Mouse (Mus musculus) embryonic fibroblast, embryonic 13.5 days (primary cell): ENCODE results near the gene Gzmn. TPM values are rescaled to one million over a fixed set of nuclear protein-coding genes. Genes with fewer than 3 reads are reported as not detected.
"Not testable (repeated sequence)": the region's sequence is repeated elsewhere in the genome, so short reads cannot be mapped to it uniquely, and the experiment has no call there.

Source experiments
- H3K27ac ChIP-seq: 2 replicates; pipeline ENCODE4 v1.5.1; 2012; ENCODE audit warnings: low read length, control low read depth, inconsistent platforms; ENCODE audit not compliant: insufficient read depth
- H3K4me1 ChIP-seq: 2 replicates; pipeline ENCODE4 v1.6.1; 2011; ENCODE audit warnings: low read length; ENCODE audit not compliant: control insufficient read depth, insufficient read depth
- H3K4me3 ChIP-seq: 2 replicates; pipeline ENCODE4 v1.5.1; 2011; ENCODE audit warnings: mild to moderate bottlenecking, control low read depth, low read length; ENCODE audit not compliant: insufficient read depth
- CTCF ChIP-seq: IDR thresholded peaks from 2 replicates; pipeline ENCODE4 v1.5.1; 2011; ENCODE audit warnings: mild to moderate bottlenecking, control low read depth, low read length, moderate library complexity, borderline replicate concordance; ENCODE audit not compliant: insufficient read depth
- POLR2A ChIP-seq: IDR thresholded peaks from 2 replicates; pipeline ENCODE4 v1.6.1; 2011; ENCODE audit warnings: low read depth, mild to moderate bottlenecking, control low read depth, low read length, moderate library complexity
- polyA plus RNA-seq: library from polyadenylated mRNA; stranded (reverse); fragments of >200 nt; gene quantifications from 2 replicates; pipeline ENCODE4 v1.2.4, GENCODE M21; 2011; ENCODE audit warnings: low read depth; ENCODE audit not compliant: missing spikeins, insufficient read length

Gzmn gene
- polyA plus RNA-seq: not detected in 2 replicates

DNA sequence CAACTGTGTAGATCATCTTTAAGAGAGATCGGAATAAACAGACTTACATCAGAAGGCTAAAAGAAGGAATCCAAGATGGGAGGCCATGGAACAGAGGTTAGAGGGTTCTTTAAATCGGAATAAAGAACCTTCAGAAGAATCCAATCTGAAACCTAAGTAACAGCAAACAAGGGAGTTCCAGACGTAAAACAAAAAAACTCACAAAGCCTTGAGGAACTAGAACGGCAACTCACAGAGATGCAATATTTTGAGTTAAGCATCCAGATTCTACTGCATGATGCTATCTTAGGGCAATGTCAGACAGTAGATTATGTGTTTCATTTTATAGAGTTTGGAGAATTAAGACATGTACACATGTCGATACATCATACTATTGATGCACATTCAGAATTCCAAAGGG is at the start of gene Gzmn:
Gzmn (minus strand) TSS at position 101 of the 400 bp plus-strand sequence.
- H3K4me3 ChIP-seq: no peak within 1 kb of the TSS
- no peaks in the 10 kb centered on the region for H3K4me1 ChIP-seq
- no peak within 1 kb of the TSS for H3K27ac ChIP-seq
- TF ChIP-seq POLR2A (no peak), CTCF (no peak)

GRCm38 (mm10) chr14:56211317-56211716 is 36.9 kb upstream of the Gzmn start, which contains the start of gene Gzmf:
TSS of gene Gzmf (minus strand) at chr14:56211417.
- Histone ChIP-seq H3K27ac (no peak within 1 kb of the TSS), H3K4me1 (no peaks in the 10 kb centered on the region), H3K4me3 (no peak within 1 kb of the TSS)
- no peak for TF ChIP-seq CTCF
- TF ChIP-seq POLR2A: no peak

- no peak for TF ChIP-seq CTCF
- no peak for TF ChIP-seq POLR2A
- H3K27ac ChIP-seq: no peak overlapping the region
- H3K4me1 ChIP-seq: no peaks in the 10 kb centered on the region
- no peak overlapping the region for H3K4me3 ChIP-seq
Observed at GRCm38 (mm10) chr14:56205613-56206012, 31.2 kb upstream of the Gzmn start.

GRCm38 (mm10) chr14:56205021-56205420 is 30.6 kb upstream of the Gzmn start:
- not testable (repeated sequence) for H3K4me1 ChIP-seq, H3K4me3 ChIP-seq, H3K27ac ChIP-seq
- TF ChIP-seq CTCF: peak; percentile 67

GRCm38 (mm10) chr14:56203975-56204374 is 29.6 kb upstream of the Gzmn start:
- H3K27ac ChIP-seq: no peak overlapping the region
- TF ChIP-seq CTCF (peak; percentile 79), POLR2A (no peak)
- no peak overlapping the region for H3K4me3 ChIP-seq
- H3K4me1 ChIP-seq: no peaks in the 10 kb centered on the region

DNA sequence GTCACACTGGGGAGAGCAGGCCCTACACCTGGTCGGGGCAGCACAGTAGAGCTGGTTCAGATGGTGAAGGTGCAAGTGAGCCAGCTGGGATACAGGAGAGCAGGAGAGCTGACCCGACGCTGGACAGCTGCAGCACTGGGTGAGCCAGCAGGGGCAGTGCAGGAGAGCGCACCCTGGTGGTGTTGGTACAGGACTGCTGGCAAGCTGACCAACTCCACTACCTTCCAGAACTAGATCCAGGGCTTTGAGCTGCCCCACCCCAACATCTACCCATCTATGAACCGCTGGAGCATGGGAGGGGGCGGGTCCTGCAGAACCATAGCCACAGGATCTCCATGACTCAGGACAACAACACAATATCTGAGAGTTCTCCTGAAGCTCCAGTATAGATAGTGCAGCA is 12.5 kb upstream of the Gzmn start:
- Histone ChIP-seq H3K4me1 (no peaks in the 10 kb centered on the region), H3K4me3 (no peak overlapping the region), H3K27ac (no peak overlapping the region)
- no peak for TF ChIP-seq POLR2A
- no peak for TF ChIP-seq CTCF

DNA sequence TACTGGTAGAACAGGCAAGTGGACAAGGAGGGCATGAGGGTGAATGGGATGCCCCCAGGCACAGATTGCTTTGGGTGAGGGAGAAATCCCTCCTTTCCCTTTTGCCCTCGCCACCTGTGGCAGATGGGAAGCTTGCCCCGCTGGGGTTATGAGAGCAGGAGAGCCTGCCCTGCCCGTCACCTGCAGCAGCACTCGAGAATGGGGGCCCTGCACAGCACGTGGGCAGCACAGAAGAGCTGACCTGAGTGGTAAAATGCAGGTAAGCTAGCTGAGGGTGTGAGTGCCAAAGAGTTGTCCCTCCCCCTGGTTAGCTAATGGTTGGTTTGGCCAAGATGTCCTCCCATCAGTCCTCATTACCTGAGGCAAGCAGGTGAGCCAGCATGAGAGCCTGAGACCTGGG is 12.1 kb upstream of the Gzmn start:
- H3K4me3 ChIP-seq: no peak overlapping the region
- no peak overlapping the region for H3K27ac ChIP-seq
- H3K4me1 ChIP-seq: no peaks in the 10 kb centered on the region
- TF ChIP-seq CTCF (no peak), POLR2A (no peak)

DNA sequence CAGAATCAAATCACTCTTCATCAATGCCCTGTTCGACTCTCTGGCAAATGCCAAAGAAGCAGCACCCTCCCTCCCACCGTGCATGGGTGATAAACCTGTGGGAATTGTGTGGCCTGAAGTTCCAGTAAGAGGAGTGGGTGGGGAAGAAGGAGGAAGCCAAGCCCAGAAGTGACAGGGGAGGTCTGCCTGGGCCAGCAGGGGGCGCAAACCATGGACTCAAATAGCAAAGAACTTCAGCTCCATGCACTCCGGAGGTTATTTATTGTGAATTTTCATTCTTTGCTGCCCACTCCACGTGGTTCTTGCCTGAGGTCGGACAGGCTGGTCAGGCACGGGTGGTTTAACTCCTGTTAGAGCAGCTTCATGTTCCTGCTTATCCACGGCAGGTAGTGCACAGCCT is 3.3 kb upstream of the Gzmn start:
- H3K27ac ChIP-seq, H3K4me1 ChIP-seq, H3K4me3 ChIP-seq: not testable (repeated sequence)
- TF ChIP-seq CTCF: peak; percentile 36; the same call in 1 of the 2 replicates

DNA sequence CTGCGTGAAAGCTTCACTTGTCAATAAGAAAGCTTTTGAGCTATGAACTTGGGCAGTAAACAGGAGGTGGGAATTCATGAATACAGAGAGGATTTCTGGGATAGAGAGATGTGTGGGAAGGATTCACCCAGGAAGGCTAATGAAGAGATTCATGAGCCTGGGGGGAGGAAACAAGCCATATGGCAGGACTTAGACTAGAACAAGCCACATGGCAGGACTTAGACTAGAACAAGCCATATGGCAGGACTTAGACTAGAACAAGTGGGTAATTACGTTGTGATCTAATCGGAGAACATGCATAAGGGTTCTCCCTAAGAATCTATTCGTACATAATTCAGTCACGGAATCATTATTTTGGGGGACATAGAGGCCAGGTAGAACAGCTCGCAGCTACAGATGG is 1.0 kb downstream of the Gzmn start:
- TF ChIP-seq POLR2A: no peak
- TF ChIP-seq CTCF: no peak
- no peak overlapping the region for H3K27ac ChIP-seq
- no peaks in the 10 kb centered on the region for H3K4me1 ChIP-seq
- no peak overlapping the region for H3K4me3 ChIP-seq

- H3K27ac ChIP-seq: no peak overlapping the region
- no peak overlapping the region for H3K4me3 ChIP-seq
- TF ChIP-seq POLR2A (no peak), CTCF (no peak)
- no peaks in the 10 kb centered on the region for H3K4me1 ChIP-seq
Observed at GRCm38 (mm10) chr14:56172744-56173143, 1.7 kb downstream of the Gzmn start.

GRCm38 (mm10) chr14:56168009-56168408 is 6.4 kb downstream of the Gzmn start:
- H3K4me3 ChIP-seq: no peak overlapping the region
- no peak for TF ChIP-seq CTCF
- no peak for TF ChIP-seq POLR2A
- no peak overlapping the region for H3K27ac ChIP-seq
- H3K4me1 ChIP-seq: no peaks in the 10 kb centered on the region
